Mouse (Mus musculus) cortical plate, adult 2 months (tissue): Measurements from ENCODE around the gene Rasal2. TPM values are rescaled to one million over a fixed set of nuclear protein-coding genes. Genes with fewer than 3 reads are reported as not detected.

Source experiments
- H3K27ac ChIP-seq: fragments of 200-500 bp; 2 replicates; pipeline ENCODE4 v1.5.1; 2012; ENCODE audit warnings: low read length, control low read depth, inconsistent platforms; ENCODE audit not compliant: insufficient read depth
- H3K4me1 ChIP-seq: fragments of 200-500 bp; 2 replicates; pipeline ENCODE4 v1.6.1; 2011; ENCODE audit warnings: low read length; ENCODE audit not compliant: control insufficient read depth, insufficient read depth
- H3K4me3 ChIP-seq: fragments of 200-500 bp; 2 replicates; pipeline ENCODE4 v1.5.1; 2011; ENCODE audit warnings: mild to moderate bottlenecking, low read length, control low read depth; ENCODE audit not compliant: insufficient read depth
- CTCF ChIP-seq: fragments of 200-500 bp; IDR thresholded peaks from 2 replicates; pipeline ENCODE4 v1.5.1; 2011; ENCODE audit warnings: mild to moderate bottlenecking, control low read depth, low read length; ENCODE audit not compliant: insufficient read depth; ENCODE audit errors: extremely low read depth
- POLR2A ChIP-seq: fragments of 200-500 bp; IDR thresholded peaks from 2 replicates; pipeline ENCODE4 v1.6.1; 2011; ENCODE audit warnings: mild to moderate bottlenecking, low read length, control low read depth; ENCODE audit not compliant: insufficient read depth; ENCODE audit errors: extremely low read depth
- polyA plus RNA-seq: library from polyadenylated mRNA; depleted of rRNA; stranded (reverse); fragments of >200 nt; gene quantifications from 2 replicates; pipeline ENCODE4 v1.2.3, GENCODE M21; 2012

The Rasal2 gene
- polyA plus RNA-seq, 1 experiment: 28.4 TPM

GRCm38 (mm10) chr1:157370397-157370796, 42.0 kb downstream of the Rasal2 start:
- Histone ChIP-seq H3K4me1 (no peaks in the 10 kb centered on the region), H3K27ac (no peak overlapping the region), H3K4me3 (no peak overlapping the region)
- TF ChIP-seq POLR2A (no peak), CTCF (no peak)

- Histone ChIP-seq H3K4me1 (no peaks in the 10 kb centered on the region; the same call in 1 of the 2 replicates), H3K4me3 (no peak overlapping the region), H3K27ac (no peak overlapping the region)
- TF ChIP-seq CTCF (no peak), POLR2A (no peak)
Observed at GRCm38 (mm10) chr1:157368316-157368715, 44.1 kb downstream of the Rasal2 start.

- no peak for TF ChIP-seq POLR2A
- no peak for TF ChIP-seq CTCF
- H3K4me3 ChIP-seq: no peak overlapping the region
- no peak overlapping the region for H3K27ac ChIP-seq
- H3K4me1 ChIP-seq: no peaks in the 10 kb centered on the region
Observed at GRCm38 (mm10) chr1:157346661-157347060, 65.7 kb downstream of the Rasal2 start.

- Histone ChIP-seq H3K27ac (no peak overlapping the region), H3K4me3 (no peak overlapping the region), H3K4me1 (no peaks in the 10 kb centered on the region)
- no peak for TF ChIP-seq POLR2A
- no peak for TF ChIP-seq CTCF
Observed at GRCm38 (mm10) chr1:157343519-157343918, 68.9 kb downstream of the Rasal2 start.

GRCm38 (mm10) chr1:157334834-157335233, 77.6 kb downstream of the Rasal2 start:
- TF ChIP-seq POLR2A (no peak), CTCF (no peak)
- Histone ChIP-seq H3K4me1 (peaks cover 2% of the 10 kb centered on the region; the same call in 1 of the 2 replicates), H3K4me3 (no peak overlapping the region), H3K27ac (no peak overlapping the region)

- TF ChIP-seq CTCF (no peak), POLR2A (no peak)
- Histone ChIP-seq H3K27ac (no peak overlapping the region), H3K4me1 (peaks cover 2% of the 10 kb centered on the region; the same call in 1 of the 2 replicates), H3K4me3 (no peak overlapping the region)
Observed at GRCm38 (mm10) chr1:157328068-157328467, 84.3 kb downstream of the Rasal2 start.

GRCm38 (mm10) chr1:157323091-157323490, 89.3 kb downstream of the Rasal2 start:
- Histone ChIP-seq H3K27ac (no peak overlapping the region), H3K4me3 (no peak overlapping the region), H3K4me1 (peaks cover 2% of the 10 kb centered on the region; the same call in 1 of the 2 replicates)
- TF ChIP-seq POLR2A: no peak
- no peak for TF ChIP-seq CTCF

- no peak overlapping the region for H3K4me3 ChIP-seq
- H3K27ac ChIP-seq: no peak overlapping the region
- TF ChIP-seq POLR2A (no peak), CTCF (no peak)
- no peaks in the 10 kb centered on the region; the same call in 1 of the 2 replicates for H3K4me1 ChIP-seq
Observed at GRCm38 (mm10) chr1:157318896-157319295, 93.5 kb downstream of the Rasal2 start.

- no peak for TF ChIP-seq POLR2A
- TF ChIP-seq CTCF: no peak
- no peak overlapping the region for H3K27ac ChIP-seq
- no peaks in the 10 kb centered on the region for H3K4me1 ChIP-seq
- no peak overlapping the region for H3K4me3 ChIP-seq
Observed at GRCm38 (mm10) chr1:157301266-157301665, 111.1 kb downstream of the Rasal2 start.

GRCm38 (mm10) chr1:157299559-157299958, 112.8 kb downstream of the Rasal2 start:
- Histone ChIP-seq H3K27ac (no peak overlapping the region), H3K4me3 (no peak overlapping the region), H3K4me1 (no peaks in the 10 kb centered on the region)
- TF ChIP-seq CTCF: no peak
- TF ChIP-seq POLR2A: no peak

- no peaks in the 10 kb centered on the region for H3K4me1 ChIP-seq
- TF ChIP-seq POLR2A (no peak), CTCF (no peak)
- no peak overlapping the region for H3K4me3 ChIP-seq
- H3K27ac ChIP-seq: no peak overlapping the region
Observed at GRCm38 (mm10) chr1:157298990-157299389, 113.4 kb downstream of the Rasal2 start.
